Mouse (Mus musculus) gastrocnemius, postnatal 14 days (tissue): ENCODE measurements at regions not wholly inside any gene's neighbourhood (a gene's known extent, or its start where the extent isn't known, plus 50 kb on each side); places are given as distances from the start of the nearest gene placed in this dataset.

Experiments used
- DNase-seq: peaks from one replicate; pipeline ENCODE4 v3.0.0; 2021; ENCODE audit warnings: mixed read lengths
- intact Hi-C: fragments of 180-260 bp; cut with DNase I; formaldehyde crosslinking; loops from one replicate; pipeline ENCODE4 v1.15.1; 2025; ENCODE audit warnings: low total_unique reads

GRCm38 (mm10) chr17:85888568-85889398, 200.7 kb upstream of the Six2 start:
- intact Hi-C loops: no loop called here
- DNase-seq: no peak

DNA sequence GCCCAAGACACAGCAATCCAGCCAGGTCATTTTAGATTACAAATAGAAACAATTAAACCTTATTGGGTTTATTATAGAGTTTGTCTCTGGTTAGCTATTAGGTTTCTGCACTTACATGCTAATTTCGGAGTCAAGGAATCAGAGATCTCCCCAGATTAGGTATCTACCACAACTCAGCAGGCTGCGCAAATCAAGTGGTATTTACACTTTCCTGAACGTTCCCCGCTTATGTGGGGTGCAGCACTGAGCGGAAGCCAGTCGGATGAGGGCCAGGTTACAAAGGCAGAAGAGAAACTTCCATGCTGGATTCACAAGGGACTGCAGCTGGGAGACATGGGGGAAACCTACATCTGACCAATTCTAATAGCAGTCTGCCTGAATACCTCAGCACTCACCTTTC, 198.6 kb upstream of the Six2 start:
- intact Hi-C loops: no loop called here

DNA sequence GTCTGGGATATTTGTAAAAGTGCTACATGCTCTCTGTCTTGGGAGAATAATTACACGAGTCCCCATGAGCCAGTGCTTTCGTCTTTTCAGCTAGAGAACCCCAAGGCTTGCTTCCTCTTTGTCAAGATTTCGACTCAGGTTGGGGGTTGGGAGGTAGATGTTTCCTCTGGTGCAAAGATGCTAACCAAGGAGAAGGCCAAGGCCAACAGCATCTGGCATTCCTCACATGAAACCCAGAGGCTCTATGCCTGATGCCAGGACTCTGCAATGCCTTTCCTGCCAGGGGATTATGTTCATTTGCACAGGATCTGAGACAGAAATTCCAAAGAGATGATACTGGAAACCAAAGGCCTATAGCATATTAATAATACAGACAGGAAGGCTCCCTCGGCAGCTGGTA, 198.2 kb upstream of the Six2 start:
- DNase-seq: no peak
- intact Hi-C loops: no loop called here

More for the DNA sequence above, 198.6 kb upstream of the Six2 start:
- DNase-seq: no peak

GRCm38 (mm10) chr17:85881636-85882170, 193.6 kb upstream of the Six2 start:
- intact Hi-C loops: no loop called here
- no peak for DNase-seq

DNA sequence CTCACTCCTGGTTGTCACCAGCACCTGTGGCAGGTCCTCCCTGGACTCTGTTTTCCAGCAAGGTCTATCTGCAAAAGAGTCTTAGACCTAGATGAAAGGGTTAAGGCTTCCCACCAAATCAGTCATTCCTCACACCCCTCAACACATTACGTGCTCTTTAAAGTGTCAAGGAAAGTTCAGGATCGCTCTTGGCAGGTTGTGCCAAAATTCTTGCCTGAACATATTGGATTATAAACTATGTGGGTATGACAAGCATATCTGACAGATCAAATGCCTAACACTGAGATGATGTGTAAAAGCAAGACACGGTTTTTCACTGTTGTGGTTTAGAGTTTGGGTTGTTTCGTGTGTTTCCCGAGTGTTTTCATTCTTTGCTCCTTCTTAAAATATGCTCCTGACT, 193.0 kb upstream of the Six2 start:
- intact Hi-C loops: no loop called here
- DNase-seq: no peak

DNA sequence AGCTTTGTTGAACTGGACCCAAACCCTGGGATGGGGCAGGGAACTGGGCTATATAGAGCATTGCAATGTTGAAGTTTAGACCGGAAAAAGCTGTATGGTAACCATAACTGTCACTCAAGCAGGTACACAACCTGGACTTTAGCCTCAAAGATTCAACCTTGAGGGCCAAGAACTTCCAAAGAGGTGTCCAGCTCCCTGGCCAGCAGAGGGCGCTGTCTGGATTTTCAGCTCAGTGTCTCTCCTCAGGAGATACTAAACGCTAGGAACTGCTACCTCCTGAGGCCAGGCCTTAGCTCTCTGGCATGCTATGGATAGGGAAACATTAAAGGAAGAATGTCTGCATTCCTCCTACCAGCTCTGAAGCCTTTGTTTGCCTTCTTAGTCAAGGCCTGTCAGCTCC, 189.4 kb upstream of the Six2 start:
- DNase-seq: peak; percentile 52
- intact Hi-C loops: loop anchor here (5.0 to 10.0 kb wide), 2 partner anchors 190 to 203 kb away; no protein-coding TSS in a partner anchor

- DNase-seq: peak; percentile 33
- intact Hi-C loops: loop anchor here (5.0 to 10.0 kb wide), 2 partner anchors 190 to 202 kb away; no protein-coding TSS in a partner anchor
Measured at GRCm38 (mm10) chr17:85876853-85877252, 188.8 kb upstream of the Six2 start.

DNA sequence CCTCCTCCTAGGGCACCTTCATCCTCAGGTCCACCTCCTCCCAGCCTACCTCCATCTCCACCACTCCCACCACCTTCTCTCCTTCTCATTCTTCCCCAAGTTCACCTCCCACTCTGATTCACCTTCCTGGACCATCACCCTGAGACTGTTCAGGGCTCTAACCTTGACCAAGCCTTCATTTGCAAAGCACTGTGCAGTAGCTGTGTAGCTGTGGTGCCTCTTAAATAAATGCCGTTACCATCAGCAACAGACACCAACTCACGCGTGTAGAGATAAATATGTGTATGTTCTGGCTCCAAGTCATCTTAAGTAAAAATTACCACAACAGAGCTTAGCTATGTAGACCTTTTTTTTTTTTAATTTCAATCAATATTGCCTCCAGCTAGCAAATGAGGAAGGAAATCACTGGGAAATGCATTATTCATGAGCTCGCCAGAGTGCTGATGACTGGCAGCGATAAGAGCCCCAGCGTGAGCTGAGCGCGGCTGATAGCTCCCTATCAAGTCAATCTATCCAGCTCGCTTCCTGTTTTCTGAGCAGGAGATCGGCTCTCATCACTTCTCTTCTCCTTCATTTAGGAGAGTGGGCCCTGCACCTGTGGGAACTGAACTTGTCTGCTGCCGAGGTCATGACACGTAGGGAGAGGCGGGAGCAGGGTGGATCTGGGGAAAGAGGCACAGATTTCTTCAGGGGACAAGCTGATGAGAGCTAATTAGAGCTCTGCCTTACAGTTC, 185.9 kb upstream of the Six2 start:
- no peak for DNase-seq
- intact Hi-C loops: loop anchor here (10.0 kb wide), 1 partner anchor 199 kb away; no protein-coding TSS in a partner anchor

- no peak for DNase-seq
- intact Hi-C loops: loop anchor here (10.0 kb wide), 1 partner anchor 198 kb away; no protein-coding TSS in a partner anchor
Measured at GRCm38 (mm10) chr17:85872903-85873413, 184.9 kb upstream of the Six2 start.

DNA sequence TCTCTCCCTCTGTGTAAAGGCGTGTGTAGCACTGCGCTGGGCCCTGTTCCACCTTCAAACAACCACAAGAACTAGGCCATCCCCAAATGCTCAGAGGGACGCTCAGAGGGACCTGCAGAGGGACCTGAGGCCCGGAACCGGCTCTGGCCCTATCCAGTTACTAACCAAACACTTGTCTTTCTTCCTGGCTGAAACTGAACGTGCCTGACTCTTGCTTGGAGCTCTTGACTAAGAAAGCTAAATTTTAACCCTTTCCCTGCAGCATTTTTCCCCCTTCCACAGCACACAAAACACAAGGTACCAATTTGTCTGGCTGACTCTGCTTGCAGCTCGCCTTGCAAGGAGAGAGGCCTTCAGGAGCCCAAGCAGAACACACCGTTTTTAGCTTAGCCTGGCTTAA, 182.3 kb upstream of the Six2 start:
- intact Hi-C loops: loop anchor here (10.0 kb wide), 1 partner anchor 196 kb away; no protein-coding TSS in a partner anchor
- no peak for DNase-seq

GRCm38 (mm10) chr17:85869179-85869578, 181.1 kb upstream of the Six2 start:
- no peak for DNase-seq
- intact Hi-C loops: no loop called here

GRCm38 (mm10) chr17:85867945-85868616, 180.0 kb upstream of the Six2 start:
- DNase-seq: no peak
- intact Hi-C loops: no loop called here

- intact Hi-C loops: no loop called here
- DNase-seq: no peak
Measured at GRCm38 (mm10) chr17:85866581-85866980, 178.5 kb upstream of the Six2 start.

GRCm38 (mm10) chr17:85865940-85866339, 177.9 kb upstream of the Six2 start:
- no peak for DNase-seq

DNA sequence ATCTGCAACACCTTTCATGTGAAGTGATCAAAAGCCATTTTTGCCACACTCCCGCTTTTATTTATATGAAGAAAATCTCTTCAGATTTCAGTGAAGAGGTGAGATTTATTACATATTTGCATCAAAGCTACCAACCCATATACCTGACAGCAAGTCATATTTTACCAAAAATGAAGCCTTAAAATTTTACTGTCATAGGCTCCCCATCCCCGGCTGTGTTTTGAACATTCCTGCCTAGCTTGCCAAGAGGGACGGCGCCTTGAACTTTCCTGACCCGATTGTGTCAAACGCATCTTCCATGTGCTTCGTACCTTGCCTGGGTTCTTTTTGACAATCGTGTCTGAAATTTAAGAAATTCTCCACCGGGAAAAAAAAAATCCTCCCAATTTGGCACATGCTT, 173.3 kb upstream of the Six2 start:
- intact Hi-C loops: no loop called here
- DNase-seq: no peak

More at GRCm38 (mm10) chr17:85865940-85866339, 177.9 kb upstream of the Six2 start:
- intact Hi-C loops: no loop called here

GRCm38 (mm10) chr17:85860797-85861196, 172.7 kb upstream of the Six2 start:
- intact Hi-C loops: no loop called here
- DNase-seq: no peak

- intact Hi-C loops: no loop called here
- no peak for DNase-seq
Measured at GRCm38 (mm10) chr17:85859926-85860707, 172.0 kb upstream of the Six2 start.

GRCm38 (mm10) chr17:85858516-85858915, 170.4 kb upstream of the Six2 start:
- intact Hi-C loops: no loop called here
- no peak for DNase-seq
